Mouse (Mus musculus): ENCODE measurements at regions not wholly inside any gene's neighbourhood (a gene's known extent, or its start where the extent isn't known, plus 50 kb on each side); places are given as distances from the start of the nearest gene placed in this dataset.

GRCm38 (mm10) chr16:49965528-49966250, 165.4 kb downstream of the Cd47 start:
- DNase-seq (ENCODE audit: extremely low spot score, low spot score), result no peak

GRCm38 (mm10) chr16:49966251-49966588, 165.9 kb downstream of the Cd47 start:
- DNase-seq (ENCODE audit: extremely low spot score, low spot score), result no peak

GRCm38 (mm10) chr16:49967110-49967509, 166.8 kb downstream of the Cd47 start:
- no peak for DNase-seq (ENCODE audit: extremely low spot score, low spot score)

- DNase-seq (ENCODE audit: extremely low spot score, low spot score), result no peak
Observed at GRCm38 (mm10) chr16:49968291-49968870, 168.0 kb downstream of the Cd47 start.

GRCm38 (mm10) chr16:49969035-49969434, 168.7 kb downstream of the Cd47 start:
- DNase-seq (ENCODE audit: extremely low spot score, low spot score), result no peak

GRCm38 (mm10) chr16:49969693-49970296, 169.5 kb downstream of the Cd47 start:
- no peak for DNase-seq (ENCODE audit: extremely low spot score, low spot score)

- DNase-seq (ENCODE audit: extremely low spot score, low spot score), result no peak
Observed at GRCm38 (mm10) chr16:49970297-49970804, 170.0 kb downstream of the Cd47 start.

- no peak for DNase-seq (ENCODE audit: extremely low spot score, low spot score)
Observed at GRCm38 (mm10) chr16:49971141-49971555, 170.8 kb downstream of the Cd47 start.

GRCm38 (mm10) chr16:49977276-49977675, 176.9 kb downstream of the Cd47 start:
- DNase-seq (ENCODE audit: extremely low spot score, low spot score), result no peak

- DNase-seq (ENCODE audit: extremely low spot score, low spot score), result no peak
Observed at GRCm38 (mm10) chr16:49979426-49979940, 179.2 kb downstream of the Cd47 start.

GRCm38 (mm10) chr16:49980178-49980646, 179.9 kb downstream of the Cd47 start:
- no peak for DNase-seq (ENCODE audit: extremely low spot score, low spot score)

- DNase-seq (ENCODE audit: extremely low spot score, low spot score), result no peak
Observed at GRCm38 (mm10) chr16:49982180-49982579, 181.8 kb downstream of the Cd47 start.

GRCm38 (mm10) chr16:49985082-49986076, 185.0 kb downstream of the Cd47 start:
- no peak for DNase-seq (ENCODE audit: extremely low spot score, low spot score)

GRCm38 (mm10) chr16:49986954-49987353, 186.6 kb downstream of the Cd47 start:
- DNase-seq (ENCODE audit: extremely low spot score, low spot score), result no peak

- no peak for DNase-seq (ENCODE audit: extremely low spot score, low spot score)
Observed at GRCm38 (mm10) chr16:49995822-49996221, 195.5 kb downstream of the Cd47 start.

GRCm38 (mm10) chr16:49996593-49996992, 196.3 kb downstream of the Cd47 start:
- DNase-seq (ENCODE audit: extremely low spot score, low spot score), result no peak

GRCm38 (mm10) chr16:49997040-49997439, 196.7 kb downstream of the Cd47 start:
- DNase-seq (ENCODE audit: extremely low spot score, low spot score), result no peak

- DNase-seq (ENCODE audit: extremely low spot score, low spot score), result no peak
Observed at GRCm38 (mm10) chr16:50000805-50001204, 200.5 kb downstream of the Cd47 start.

- no peak for DNase-seq (ENCODE audit: extremely low spot score, low spot score)
Observed at GRCm38 (mm10) chr16:50001662-50002455, 201.5 kb downstream of the Cd47 start.

- DNase-seq (ENCODE audit: extremely low spot score, low spot score), result no peak
Observed at GRCm38 (mm10) chr16:50002456-50002788, 202.1 kb downstream of the Cd47 start.

All from neural tube, embryonic 10.5 days (tissue).